Comparison of ENCODE assay signal across 3 mouse cellular contexts in genomic region chr14:47110391-47110790, GRCm38 (mm10).
DNase-seq lines count a peak whose midpoint lies in the region.

No protein-coding gene starts in this region.

- peak; percentile 35 to 53 for DNase-seq in cerebellum, postnatal 10 days
- peak; percentile 35 to 56 for DNase-seq in cerebellum, postnatal 14 days
- DNase-seq in cerebellum, postnatal 25 days: peak; percentile 29 to 30
